Mouse (Mus musculus) thymus, adult 2 months (tissue): Measurements from ENCODE around the gene Jmy.

Experiments used
- CTCF ChIP-seq: fragments of 200-500 bp; IDR thresholded peaks from 2 replicates; pipeline ENCODE4 v1.5.1; 2012; ENCODE audit warnings: mild to moderate bottlenecking, control low read depth, low read length, moderate library complexity, borderline replicate concordance; ENCODE audit not compliant: control insufficient read depth, poor library complexity, insufficient read depth; ENCODE audit errors: extremely low read depth
- POLR2A ChIP-seq: fragments of 200-500 bp; IDR thresholded peaks from 2 replicates; pipeline ENCODE4 v1.6.1; 2012; ENCODE audit warnings: mild to moderate bottlenecking, low read length, control low read depth, moderate library complexity; ENCODE audit not compliant: control insufficient read depth, poor library complexity, insufficient read depth; ENCODE audit errors: extremely low read depth

- TF ChIP-seq CTCF: no peak
- TF ChIP-seq POLR2A: no peak
Observed at GRCm38 (mm10) chr13:93383092-93383491, 116.5 kb downstream of the Jmy start.
